9 mouse cellular contexts compared by ENCODE assay signal in the genomic region with DNA sequence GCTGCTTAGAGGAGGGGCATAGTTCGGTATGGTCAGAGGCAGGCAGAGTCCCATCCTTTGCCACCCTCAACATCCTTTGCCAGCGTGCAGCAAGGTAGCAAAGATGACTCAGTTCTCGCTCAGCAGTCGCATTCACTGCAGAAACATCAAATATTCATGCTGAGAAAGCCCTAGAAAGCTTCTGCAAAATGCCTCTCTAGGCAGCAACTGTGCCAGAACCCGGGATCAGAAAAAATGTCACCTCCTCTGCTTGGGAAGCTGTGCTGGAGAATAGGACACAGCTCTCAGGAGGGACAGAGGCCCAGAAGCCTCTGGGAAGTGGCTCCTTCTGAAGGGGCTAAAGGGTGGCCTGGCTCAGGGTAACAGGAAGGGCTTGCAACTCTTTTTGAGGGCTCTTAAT. TPM values are rescaled to one million over a fixed set of nuclear protein-coding genes. Genes with fewer than 3 reads are reported as not detected.
"Had no signal": no experiment of that assay in that cellular context is flagged by ENCODE, and none has a peak within 500 bp of the region (broad histone marks: within the 10 kb centered on the region; RNA-seq: fewer than 3 reads in every experiment).

No protein-coding gene starts in this region.

- DNase-seq: kidney, adult 2 months; kidney, postnatal 14 days; lung, adult 18-20 months; midbrain, embryonic 14.5 days; thymus, adult 18-20 months; thymus, postnatal 14 days had no signal

RNA-seq across cellular contexts. Expression of a gene that starts 2.7 kb away (rescaled TPM):
- total RNA-seq: layer of hippocampus, adult 8-10 months; layer of hippocampus, postnatal 14 days; liver, adult 2 months had no signal
